Mouse (Mus musculus) thymus, adult 2 months (tissue): ENCODE results near the gene Uevld.

Experiments
- CTCF ChIP-seq: fragments of 200-500 bp; IDR thresholded peaks from 2 replicates; pipeline ENCODE4 v1.5.1; 2012; ENCODE audit warnings: mild to moderate bottlenecking, control low read depth, low read length, moderate library complexity, borderline replicate concordance; ENCODE audit not compliant: control insufficient read depth, poor library complexity, insufficient read depth; ENCODE audit errors: extremely low read depth
- POLR2A ChIP-seq: fragments of 200-500 bp; IDR thresholded peaks from 2 replicates; pipeline ENCODE4 v1.6.1; 2012; ENCODE audit warnings: mild to moderate bottlenecking, low read length, control low read depth, moderate library complexity; ENCODE audit not compliant: control insufficient read depth, poor library complexity, insufficient read depth; ENCODE audit errors: extremely low read depth

- TF ChIP-seq POLR2A (no peak), CTCF (no peak)
Measured at GRCm38 (mm10) chr7:46960991-46961390, 2.7 kb upstream of the Uevld start.
